Mouse (Mus musculus) common myeloid progenitor, adult 5-6 weeks (primary cell): ENCODE data around the gene Snx5. TPM values are rescaled to one million over a fixed set of nuclear protein-coding genes. Genes with fewer than 3 reads are reported as not detected.
A peak's percentile ranks its signal among the peaks of the same experiment; 100 is the strongest.

Experiments used
- ATAC-seq: replicated peaks from 2 replicates; pipeline ENCODE4 v1.8.0; 2016; ENCODE audit warnings: low read depth, mild to moderate bottlenecking, moderate TSS enrichment, inconsistent platforms; ENCODE audit not compliant: poor library complexity, severe bottlenecking
- total RNA-seq: library from RNA; stranded (forward); fragments of 200-1000, 187-1606 nt; gene quantifications from 2 replicates; pipeline ENCODE4 v1.2.3, GENCODE M21; 2017

The Snx5 gene
- total RNA-seq, 1 experiment from 2014 or later = 280 TPM

DNA sequence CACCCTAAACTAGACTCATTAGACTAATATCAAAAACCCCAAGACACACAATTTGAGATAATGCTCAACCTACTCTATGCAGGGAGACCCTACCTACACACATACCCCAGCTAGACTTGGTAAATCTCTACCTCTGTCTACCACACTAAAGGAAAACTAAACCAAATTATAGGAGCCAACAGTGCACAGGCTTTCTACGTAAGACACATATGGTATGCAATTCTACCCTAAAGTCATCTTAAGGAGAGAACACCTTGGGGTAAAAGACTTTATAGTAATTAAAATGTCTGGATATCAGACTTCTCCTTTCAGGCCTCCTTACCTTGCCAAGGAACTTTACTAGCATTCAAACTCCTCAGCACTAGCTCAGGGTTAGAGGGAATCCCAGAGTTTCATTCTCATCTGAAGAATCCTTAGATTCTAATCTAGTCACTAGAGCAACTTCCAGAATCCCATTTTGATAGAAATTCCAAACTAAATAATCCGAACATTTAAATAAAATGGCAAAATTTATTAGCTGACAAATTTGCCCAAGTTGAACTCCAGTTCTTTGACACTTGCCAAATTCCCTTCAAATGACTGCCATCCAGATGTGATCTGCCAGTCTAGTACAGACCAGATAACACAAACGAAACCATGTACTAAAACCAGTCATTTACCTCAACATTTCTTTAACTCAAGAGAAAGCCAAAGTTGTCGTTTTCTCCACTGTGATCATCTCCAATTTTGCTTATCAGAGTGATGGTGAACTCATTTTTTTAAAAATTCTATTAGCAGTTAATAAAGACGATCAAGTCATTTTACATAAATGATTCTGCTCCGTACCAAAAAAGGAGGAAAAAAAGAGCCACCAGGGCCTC, 2.0 kb downstream of the Snx5 start:
- no peak for ATAC-seq

DNA sequence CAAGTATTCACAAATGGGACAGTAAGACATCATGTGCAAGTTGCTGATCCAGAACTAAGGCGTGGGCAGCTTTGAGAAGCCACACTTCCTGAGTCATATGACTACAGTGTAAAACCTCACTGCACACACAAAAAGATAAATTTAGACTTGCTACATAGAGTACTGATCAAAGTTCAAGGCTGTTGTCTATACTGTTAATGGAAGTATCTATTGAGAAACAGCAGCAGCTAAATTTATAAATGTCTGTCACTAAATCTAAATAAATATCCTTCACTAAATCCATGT, 3.0 kb downstream of the Snx5 start:
- 0 out of 2 replicates have a peak, but pooled peaks have one; percentile 3 for ATAC-seq

DNA sequence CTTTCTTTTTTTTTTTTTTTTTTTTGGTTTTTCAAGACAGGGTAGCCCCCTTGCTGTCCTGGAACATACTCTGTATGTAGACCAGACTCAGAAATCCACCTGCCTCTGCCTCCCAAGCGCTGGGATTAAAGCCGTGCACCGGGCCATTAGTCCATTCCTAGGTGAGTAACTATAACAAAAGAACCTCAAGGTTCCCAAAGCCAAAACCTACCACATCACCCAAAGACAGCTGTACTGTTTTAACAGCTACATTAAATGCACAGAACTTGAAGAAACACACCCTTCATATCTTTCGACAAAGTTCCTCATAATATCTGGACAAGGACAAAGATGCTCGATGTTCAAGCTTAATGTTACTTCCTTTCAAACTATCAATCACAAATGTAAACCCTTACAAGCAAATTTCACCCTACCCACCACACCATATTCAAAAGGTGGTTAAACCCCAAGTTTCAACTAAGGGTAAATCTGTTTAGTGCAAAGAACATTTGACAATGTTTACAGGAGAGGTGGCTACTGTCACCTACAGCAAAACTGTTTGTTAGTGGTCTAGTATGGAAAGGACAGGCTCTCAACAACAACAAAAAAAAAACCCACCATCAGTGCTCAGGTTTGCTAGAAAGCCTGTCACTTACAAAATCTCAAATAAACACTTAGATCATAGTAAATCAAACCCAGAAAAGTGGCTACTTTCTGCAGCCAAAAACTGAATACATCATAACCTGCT, 3.5 kb downstream of the Snx5 start:
- ATAC-seq = no peak

DNA sequence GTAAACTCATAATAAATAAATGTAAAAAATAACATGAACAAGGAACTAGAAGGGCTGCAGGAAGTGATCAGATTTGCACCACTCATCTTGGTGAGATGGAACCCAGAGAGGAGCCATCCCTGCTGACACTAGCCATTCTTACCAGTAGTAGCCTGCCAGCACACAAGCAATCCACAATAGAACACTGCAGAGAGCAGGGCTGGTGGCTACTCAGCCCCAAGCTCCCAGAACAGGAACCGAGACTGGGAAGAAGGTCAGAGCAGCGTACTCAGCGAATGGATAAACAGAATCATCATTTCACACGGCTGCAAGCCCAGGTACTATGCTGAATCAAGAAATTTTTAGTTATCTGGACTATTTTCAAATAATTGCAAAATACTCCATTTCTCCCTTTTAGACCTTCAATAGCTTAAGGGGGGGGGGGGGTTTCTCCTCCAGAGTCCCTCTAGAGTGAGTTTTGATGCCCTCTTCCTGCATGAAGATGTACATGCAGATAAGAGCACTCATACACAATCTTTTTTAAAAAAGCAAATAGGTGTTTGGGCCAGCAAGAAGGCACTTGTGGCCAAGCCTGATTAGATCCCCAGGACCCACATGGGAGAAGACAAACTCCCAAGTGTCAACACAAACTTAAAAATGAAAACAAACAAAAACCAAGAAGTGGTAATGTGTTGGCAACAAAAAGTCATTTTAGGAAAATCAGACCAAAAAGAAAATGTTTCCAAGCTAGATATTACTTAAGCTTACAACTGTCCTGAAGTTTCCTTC, 4.6 kb downstream of the Snx5 start:
- peak; percentile 27 for ATAC-seq

DNA sequence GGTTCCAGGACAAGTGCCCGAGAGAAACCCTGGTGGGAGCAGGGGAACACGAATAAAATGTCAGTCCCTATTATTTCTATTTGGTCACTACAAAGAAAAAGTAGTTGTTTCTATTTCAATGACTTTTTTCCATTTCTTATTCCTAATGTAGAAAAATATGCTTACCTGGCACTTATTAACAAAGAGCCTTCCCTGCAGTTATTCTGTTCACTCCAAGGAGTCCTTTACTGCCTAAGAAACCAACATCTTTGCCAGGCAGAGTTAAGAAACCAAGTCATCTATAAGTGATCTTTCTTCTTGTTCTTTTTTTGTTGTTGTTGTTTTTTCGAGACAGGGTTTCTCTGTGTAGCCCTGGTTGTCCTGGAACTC, 5.6 kb downstream of the Snx5 start:
- no peak for ATAC-seq

DNA sequence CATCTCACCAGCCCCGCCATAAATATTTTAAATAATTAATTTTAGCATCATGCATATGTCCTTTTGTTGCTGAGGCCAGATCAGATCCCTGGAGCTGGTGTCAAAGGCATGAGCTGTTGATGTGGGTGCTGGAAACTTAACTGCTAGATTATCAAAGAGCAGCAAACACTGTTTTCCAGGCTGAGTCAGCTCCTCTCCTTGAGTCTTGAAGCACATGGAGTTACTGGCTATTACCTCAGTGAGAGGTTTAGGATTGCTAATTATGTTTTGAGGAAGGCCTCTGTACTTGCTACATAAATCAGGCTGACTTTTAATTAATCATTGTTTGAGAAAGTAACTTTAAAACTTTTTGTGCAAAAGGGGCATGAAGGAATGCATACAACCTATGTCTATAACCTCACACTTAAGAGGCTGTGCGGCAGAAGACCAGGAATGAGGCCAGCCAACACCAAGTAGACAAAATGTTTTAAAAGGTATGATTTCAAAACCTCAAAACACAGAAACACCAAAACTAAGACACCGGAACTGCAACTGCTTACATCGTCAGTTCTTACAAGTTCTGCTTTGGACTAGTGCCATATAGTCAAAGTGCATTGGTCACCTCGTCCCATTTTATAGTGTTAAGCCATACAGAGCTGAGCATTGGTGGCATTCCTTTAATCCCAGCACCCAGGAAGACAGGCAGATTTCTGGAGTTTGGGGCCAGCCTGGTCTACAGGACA, 6.1 kb downstream of the Snx5 start:
- no peak for ATAC-seq

DNA sequence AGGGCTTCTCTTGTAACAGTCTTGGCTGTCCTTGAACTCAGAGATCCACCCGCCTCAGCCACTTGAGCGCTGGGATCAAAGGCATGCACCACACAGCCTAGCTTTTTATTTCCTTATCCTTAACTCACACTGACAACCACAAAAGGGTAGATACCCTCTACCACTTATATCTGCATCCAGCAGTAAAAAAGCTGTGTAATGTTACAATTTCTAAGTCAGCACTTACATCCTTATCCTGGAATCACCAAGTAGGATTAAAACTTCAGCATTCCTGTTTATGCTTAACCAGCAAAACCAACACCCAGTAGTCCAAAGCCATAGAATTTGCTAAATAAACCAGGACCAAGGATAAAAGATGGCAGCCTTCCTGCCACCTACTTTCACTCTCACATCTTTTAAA, 7.9 kb downstream of the Snx5 start:
- no peak for ATAC-seq

DNA sequence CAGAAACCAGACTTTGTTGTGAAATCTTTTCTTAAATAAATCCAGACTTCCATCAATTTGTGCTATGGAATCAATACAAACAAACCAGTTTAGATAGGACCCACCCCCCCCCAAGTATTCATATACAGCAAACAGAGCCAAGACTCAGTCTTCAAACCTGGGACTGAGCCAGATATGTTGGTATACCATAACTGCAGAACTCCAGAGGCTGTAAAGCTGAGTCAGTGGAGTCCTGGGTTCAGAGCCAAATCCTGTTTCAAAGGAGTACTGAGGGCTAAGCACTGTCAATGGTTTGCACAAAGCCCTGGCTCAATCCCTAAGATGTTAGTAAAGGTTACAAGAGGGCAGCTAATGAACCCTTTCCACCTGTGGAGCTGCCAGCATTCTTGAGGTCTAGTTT, 20.6 kb downstream of the Snx5 start:
- no peak for ATAC-seq

DNA sequence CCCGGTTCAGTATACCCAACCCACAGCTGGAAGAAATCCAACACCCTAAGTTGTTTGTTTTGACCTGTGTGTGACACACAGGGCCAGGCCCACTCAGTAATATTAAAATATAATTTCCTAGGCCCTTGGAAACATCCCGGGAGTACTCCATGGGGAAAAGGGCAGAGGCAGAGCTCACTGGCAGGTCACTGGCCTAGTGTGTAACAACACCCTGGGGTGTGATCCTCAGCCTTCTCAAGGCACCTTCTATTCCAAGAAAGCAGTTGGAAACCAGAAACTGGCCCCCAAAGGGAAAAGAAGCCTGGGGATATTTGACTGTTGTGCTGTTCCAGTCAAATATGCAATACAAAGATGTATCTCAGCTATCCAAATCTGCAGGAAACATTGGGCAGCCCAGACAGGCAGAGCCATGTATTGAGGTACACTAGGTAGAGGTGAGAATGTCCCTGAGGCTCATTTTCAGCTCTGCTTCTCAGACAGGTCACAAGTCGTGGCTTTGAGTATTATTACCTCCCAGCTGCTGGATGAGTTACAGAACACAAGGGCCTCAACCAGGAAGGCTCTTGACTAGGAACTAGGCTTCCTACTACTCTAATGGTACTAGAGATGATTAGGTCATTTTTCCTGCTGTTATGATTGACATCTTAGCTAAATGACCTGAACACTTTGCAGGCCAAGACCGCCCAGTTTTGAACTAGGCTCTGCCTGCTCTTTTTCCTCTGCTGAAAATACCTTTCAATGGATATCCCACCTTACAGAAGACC, 21.9 kb downstream of the Snx5 start:
- ATAC-seq = no peak

DNA sequence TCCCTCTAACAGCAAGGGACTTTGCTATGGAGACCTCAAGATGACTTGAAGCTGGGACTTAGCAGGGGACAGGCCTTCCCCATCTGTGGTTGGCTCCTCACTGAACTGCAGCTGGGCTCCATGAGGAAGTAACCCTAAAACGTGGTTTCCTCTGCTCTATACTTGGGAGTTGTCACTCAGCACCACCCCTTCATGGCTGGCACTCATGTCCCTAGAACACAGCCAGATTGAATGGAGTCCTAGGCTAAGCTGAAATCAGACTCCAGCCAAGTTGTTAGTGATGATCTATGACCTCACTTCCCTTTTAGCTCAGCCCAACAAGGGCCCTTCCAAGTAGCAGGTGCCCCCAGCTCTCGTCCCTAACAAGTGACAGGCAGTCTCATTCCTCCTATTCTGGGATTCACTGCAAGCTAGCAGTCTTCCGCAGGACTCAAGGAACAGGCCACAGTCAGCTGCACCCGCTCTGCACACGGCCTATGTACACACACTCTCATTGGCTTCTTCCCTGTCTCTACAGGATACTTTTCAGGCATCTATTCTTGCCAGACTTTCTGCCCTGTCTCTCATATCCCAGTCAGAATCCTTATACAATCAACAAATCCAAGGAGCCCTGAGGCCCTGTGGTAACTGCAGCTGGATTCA, 23.2 kb downstream of the Snx5 start:
- peak; percentile 78 for ATAC-seq

DNA sequence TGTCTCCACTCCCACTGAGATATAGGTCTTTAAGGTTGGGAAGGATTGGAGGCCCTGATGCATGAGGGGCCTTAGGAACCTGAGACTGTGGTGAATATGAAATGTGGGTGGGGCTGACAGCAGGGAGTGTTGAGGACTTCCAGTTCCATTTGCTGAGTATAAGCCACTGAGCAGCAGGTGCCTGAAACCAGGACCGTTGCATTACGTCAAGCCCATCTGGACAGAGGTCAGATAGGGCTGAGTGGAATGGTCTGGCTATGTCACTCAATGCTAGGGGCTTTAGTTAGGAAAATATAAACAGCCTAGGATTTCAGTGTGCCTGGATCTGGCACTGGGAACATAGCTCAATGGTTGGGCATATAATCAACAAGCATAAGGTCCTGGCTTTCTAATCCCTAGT, 24.4 kb downstream of the Snx5 start:
- ATAC-seq = no peak

DNA sequence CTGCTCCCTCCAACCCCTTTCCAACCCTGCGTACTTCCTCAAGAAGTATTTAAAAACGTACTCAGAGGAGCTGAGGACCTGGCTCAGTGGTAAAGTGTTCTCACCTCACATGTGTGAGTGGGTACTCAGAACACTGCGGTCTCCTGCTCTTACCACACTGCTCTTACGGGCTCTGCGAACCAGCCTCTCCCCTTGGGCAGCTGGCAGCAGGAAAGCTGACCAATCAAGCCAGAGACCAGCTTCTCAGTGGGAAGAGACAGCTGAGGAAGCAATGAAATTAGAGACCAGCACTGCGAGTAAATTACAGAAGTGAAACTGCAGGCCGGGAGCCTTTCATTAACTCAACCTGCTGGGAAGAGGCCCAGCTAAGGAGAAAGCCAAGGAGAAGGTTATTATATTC, 25.2 kb downstream of the Snx5 start:
- ATAC-seq = peak; percentile 80

DNA sequence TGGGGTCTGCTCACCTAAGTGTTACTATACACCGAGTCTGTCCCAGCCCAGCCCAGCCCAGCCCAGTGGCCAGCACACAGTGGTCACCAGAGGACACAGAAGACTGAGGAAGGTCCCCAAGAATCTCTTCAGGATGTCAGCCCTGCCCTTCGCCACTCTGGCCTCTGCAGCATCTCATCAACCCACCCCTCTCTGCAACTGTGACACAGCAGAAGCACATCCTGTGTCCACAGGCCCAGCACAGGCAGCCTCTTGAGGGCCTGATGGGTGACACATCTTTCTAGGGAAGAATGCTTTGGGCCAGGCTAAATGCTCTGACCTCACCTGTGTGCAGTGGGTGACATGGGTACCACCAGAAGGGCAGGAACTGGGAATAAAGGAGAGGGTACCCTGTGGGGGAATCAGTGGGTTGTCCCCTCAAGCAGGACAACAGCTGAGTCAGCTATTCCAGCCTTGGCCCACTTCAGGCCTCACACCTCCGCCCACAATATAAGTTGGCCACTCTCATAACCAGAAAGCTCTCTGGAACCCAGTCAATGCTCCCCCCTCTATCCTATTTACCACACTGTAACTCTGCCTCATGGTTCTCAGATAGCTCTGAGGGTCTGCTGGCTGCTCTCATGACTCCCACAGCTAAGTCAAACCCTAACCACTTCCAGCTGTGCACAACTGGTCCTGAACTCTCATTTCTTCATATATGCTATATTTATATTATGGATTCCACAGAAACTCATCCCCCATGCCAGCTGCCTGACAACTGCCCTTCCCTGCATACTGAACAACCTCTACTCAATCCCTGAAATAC, 30.4 kb downstream of the Snx5 start:
- ATAC-seq = peak; percentile 47

DNA sequence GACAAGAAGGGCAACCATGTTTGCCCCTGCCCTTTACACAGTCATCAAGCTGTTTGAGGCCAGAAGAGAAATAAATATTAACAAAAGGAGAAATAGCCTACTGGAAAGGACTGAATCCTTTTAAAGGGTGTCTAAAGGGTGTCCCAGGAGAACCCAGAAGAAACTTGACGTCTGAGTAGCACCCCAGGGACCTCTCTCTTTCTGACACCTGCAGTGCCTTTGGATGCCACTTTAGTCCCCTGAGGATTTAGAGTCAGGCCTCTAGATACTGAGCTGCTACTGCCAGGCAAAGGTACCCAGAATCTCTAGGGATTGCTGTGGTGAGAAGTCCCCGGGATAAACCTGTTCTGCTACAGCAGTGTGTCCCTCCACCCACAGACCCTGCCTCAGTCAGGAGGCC, 31.4 kb downstream of the Snx5 start:
- ATAC-seq = no peak

DNA sequence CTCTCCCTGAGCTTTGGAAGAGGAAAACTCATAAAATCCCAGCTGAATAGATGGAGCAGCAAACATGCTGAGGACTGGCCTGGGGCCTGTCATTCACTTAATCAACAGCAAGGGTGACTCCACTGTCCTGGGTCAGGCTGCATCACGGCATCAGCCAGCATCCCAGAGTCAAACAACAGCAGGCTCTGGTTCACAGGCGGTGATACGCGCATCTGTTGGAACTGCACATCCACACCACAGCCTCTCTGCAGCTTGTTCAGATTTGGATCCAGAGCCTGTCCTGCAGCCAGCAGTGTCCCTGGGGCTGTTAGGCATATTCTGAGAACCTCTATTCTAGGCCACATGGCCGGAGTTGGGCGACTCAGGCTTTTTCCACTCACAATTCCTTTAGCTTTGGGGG, 32.4 kb downstream of the Snx5 start:
- no peak for ATAC-seq

DNA sequence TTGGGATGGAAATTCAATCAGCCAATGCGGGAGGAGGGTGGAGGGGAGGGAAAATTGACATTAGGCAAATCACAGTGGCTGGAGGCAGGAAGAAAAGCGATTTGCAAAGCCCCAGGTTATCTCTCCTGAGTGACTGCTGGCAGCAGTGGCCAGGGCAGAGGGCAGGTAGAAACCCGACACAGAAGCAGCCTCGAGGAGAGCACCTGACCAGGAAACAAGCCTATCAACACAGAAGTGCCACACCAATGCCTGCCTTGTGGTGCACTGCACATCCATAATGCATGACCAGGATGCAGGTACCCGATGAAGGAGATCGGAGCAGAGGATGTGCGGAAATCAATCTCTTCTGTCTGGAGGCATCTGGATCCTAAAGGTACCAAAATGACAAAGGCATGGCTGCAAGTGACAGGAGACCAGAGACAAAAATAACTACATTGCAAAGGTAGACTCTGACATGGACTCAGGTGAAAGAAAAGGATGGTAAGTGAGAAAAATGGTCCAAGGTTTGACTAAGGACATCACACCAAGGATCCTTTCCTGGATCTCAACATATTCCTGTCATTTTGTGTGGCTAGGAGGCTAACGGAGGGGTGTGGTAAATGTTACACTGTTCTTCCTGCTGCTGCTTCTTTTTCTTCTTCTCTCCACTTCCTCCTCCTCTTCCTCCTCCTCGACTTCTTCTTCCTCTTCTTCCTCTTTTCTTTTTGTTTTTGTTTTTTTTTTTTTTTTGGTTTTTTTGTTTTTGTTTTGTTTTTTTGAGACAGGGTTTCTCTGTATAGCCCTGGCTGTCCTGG, 33.7 kb downstream of the Snx5 start:
- ATAC-seq = no peak

DNA sequence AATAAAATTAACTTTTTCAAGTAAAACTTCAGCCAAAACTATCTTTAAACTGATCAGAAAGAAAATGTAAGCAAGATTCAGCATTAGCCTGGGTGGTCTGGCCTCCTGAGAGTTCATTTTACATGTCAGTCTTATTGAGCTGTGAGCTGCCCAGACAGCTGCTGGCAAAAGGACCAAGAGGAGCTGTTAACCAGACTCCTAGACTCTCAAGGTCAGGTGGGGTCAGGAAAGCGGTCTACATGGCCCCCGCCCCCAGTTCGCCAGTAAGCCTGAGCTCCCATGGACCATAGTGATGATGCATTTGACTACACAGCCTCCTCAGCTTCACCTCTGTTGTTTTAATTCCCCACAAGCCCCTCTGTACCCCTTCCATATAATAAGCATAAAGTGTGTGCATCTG, 34.9 kb downstream of the Snx5 start:
- ATAC-seq = no peak

DNA sequence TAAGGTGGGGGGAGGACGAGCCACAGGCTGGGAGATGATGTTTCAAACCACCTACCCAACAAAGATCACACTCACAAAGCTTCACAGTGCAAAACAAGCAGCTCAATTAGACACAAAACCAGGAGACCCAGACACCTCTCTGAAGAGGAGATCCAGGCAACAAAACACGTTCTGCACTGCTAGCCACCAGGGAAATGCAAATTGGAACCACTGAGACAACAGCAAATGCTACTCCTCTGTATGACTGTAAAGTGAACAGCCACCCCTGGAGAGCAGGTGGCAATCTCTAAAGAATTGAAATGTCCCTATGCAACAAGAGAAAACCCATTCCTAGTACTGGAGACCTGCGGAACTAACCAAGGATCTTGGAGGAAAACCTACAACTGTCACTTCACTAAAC, 37.2 kb downstream of the Snx5 start:
- no peak for ATAC-seq
